Mouse (Mus musculus) urinary bladder, postnatal 14 days (tissue): ENCODE data around the gene Tbp.
A peak's percentile ranks its signal among the peaks of the same experiment; 100 is the strongest.
"Not testable (repeated sequence)": the region's sequence is repeated elsewhere in the genome, so short reads cannot be mapped to it uniquely, and the experiment has no call there.

Experiments
- DNase-seq: peaks from one replicate; pipeline ENCODE4 v3.0.0; 2021; ENCODE audit warnings: low spot score

Gene Tbp

DNA sequence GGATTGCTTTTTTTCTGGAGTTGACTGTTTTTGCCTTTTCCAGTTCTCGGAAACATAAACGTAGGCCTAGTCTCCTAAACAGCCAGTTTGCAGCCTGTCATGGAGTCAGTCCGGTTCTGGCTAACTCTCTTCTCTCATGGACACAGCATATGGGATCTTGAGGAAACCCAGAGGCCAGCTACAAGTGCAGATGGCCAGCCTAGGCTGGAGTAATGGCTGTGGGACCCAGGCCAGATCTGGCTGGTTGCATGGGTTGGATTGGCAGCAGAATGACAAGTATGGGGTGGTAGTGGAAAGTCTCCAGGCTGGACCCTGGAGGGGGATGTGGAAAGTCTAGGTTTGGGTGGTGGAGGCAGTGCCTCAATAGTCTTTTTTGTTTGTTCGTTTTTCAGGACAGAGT is 40.6 kb downstream of the Tbp start:
- DNase-seq = no peak

DNA sequence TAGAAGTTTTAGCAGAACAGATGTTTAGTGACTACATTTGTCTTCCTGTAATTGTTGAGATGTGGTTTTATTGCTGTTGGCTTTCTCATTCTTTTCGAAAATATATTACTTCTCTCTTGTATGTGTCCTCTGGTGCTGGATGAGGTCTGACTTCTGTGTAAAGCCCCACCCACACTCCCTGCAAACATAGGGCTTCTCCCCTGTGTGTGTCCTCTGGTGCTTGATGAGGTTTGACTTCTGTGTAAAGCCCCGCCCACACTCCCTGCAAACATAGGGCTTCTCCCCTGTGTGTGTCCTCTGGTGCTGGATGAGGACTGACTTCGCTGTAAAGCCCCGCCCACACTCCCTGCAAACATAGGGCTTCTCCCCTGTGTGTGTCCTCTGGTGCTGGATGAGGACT is 44.2 kb downstream of the Tbp start:
- DNase-seq = not testable (repeated sequence)

DNA sequence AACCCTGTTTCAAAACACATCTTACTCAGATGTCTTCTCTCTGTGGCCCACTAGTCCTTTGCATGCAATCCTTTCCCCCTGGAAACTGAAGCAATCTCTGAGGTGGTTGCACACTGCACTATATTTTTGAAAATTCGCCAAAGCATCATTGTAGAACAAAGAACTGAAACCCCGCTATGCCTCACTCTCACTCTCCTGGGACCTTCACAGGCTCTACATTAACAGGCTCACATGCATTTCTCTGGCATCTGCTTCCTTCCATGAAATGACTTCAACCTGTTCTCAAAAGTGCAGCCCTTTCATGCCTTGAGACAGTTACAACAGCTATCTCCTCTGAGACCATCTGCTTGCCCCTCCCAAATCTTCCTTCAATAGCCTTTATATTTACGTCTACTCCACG is 46.8 kb downstream of the Tbp start:
- no peak for DNase-seq

DNA sequence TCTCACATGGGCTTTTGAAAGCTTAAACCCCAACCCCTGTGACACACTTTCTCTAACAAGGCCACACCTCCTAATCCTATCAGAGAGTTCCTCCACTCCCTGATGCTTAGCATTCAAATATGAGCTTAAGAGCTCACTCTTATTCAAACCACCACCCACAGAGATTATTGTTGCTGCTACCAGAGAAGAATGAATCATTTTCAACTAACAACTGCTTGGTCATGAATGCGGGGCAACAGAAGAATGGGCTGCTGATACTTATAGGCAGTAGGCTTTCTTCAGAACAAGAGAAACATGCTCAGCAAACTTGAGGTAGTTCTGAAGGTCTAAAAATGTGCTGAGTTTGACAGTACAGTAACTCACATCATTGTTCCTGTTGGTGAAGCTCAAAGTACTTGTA is 50.0 kb downstream of the Tbp start:
- DNase-seq = no peak

DNA sequence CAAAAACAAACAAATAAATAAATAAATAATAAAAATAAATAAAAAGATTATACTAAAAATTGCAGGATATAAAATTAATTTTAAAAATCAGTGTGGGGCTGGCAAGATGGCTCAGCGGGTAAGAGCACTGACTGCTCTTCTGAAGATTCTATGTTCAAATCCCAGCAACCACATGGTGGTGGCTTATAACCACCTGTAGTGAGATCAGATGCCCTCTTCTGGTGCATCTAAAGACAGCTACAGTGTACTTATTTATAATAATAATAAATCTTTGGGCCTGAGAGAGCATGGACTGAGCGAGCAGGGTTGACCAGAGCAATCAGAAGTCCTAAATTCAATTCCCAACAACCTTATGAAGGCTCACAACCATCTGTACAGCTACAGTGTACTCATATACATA is 60.3 kb downstream of the Tbp start:
- DNase-seq = no peak

DNA sequence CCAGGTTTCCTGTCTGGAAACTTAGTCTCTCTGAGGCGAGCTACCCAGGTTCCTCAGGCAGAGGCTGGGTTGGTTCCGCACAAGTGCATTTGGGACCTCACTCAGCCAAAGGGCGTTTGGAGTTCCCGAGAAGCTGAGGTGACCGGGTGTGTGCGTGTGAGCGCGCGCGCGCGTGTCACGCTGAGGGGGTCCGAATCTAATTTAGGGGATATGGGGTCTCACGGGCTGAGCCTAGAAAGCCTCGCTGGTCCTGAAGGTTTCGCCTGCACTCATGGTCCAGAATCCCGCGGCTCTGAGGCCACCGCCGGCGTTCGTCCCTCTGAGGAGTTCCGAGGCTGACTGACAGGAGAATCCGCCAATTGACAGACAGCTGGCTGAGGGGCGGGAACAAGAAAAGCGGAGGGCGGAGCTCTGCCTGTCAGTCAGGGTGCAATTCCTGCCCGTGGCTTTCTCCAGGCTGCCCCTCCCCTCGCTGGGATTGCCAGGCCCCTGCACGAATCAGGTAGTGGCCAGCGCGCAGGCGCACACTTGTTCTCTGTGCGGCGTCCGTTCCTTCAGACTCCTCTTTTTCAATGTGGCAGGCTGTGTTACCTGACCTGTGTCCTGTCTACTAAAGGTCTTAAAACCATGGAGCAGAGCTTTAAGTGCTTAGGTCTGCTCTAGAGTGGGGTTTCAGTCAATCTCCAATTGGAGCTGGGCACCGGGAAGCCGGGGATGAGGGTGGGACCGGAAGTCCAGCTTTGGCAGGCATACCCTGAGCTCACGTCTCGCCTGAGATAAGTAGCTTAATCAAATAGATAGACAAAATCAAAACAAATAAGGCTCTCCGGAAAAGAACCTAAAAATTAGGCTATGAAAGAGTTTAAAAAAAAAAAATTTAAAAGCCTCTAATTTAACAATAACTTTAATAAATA is 64.6 kb downstream of the Tbp start, which contains the start of gene Prdm9:
Gene Prdm9 (minus strand): TSS at position 341 of the 914 bp plus-strand sequence.
- DNase-seq = peak; percentile 100

DNA sequence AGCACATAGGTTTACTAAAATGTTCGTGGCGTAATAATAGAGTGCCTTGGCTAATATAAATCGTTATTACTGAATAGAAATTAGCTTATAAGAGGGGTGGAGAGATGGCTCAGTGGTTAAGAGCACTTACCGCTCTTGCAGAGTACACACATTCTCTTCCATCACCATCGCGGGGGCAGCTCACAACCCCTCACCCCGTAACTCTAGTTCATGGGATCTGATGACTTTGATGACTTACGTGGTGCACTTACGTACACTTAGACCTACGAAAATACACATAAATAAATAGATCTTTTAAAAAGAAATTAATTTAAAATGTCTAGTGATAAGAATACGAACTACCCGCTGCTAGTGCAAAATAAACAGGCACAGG is 65.2 kb downstream of the Tbp start:
- DNase-seq = no peak

DNA sequence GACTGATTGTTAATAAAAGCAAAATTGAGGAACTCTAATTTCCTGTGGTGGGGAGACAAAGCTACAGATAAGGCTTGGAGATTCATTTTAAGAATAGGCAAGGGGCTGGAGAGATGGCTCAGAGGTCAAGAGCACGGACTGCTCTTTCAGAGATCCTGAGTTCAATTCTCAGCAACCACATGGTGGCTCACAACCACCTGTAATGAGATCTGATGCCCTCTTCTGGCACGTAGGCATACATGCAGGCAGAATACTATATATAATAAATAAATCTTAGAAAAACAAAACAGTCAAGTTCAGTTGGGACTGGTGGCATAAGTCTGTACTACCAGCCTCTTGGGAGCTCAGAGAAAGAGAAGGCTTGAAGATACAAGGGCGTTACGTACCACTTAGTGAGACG is 67.2 kb downstream of the Tbp start:
- no peak for DNase-seq

DNA sequence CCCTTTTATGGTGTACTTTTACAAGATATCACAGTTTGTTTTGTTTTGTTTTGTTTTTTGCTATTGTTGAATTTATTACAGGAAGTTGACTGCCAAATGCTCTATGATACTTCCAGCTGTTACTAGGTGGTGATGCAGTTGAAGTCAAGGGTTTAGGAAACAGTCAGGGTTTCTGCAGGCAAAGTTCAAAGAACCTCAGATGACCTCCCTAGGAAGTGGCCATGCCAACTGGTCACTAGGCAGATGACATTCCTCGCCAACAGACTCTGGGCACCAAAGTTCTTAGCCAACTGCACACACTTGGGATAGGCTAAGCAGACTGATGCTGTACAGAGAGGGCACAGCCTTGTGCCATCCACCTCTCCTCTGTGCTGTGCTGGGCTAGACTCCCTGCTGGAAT is 75.4 kb downstream of the Tbp start:
- DNase-seq = no peak

DNA sequence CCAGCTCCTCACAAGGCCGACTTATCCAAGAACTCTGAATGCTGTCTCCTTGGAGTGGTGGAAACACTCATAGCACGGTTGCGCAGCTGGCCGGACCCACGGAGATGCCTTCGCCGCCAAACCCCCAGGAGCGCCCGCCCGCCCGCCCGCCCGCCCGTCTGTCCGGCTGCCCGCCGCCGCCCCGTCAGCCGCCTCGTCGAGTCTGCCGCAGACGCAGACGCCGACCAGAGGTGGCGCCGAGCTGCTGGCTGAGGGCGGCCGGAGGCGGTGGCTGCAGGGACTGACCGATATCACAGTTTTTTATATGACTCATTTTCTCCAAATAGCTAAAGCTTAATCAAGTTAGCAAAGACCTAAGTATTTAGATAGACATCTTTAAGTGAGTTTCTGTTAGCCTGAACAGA is 77.6 kb downstream of the Tbp start:
- DNase-seq = peak; percentile 65
